Mouse (Mus musculus): Measurements from ENCODE around the gene Wee2. TPM values are rescaled to one million over a fixed set of nuclear protein-coding genes. Genes with fewer than 3 reads are reported as not detected.

Gene Wee2
- polyA plus RNA-seq, 1 experiment from 2014 or later: 0.07 TPM

- Histone ChIP-seq H3K27ac (ENCODE audit: low read length) (no peak overlapping the region), H3K27me3 (replicated peaks; ENCODE audit: control insufficient read depth, insufficient read depth, low read length) (no peaks in the 10 kb centered on the region), H3K36me3 (ENCODE audit: control insufficient read depth, insufficient read depth, low read length) (no peaks in the 10 kb centered on the region), H3K4me3 (ENCODE audit: low read length) (no peak overlapping the region), H3K9me3 (ENCODE audit: control insufficient read depth, low read length) (no peaks in the 10 kb centered on the region), H3K4me2 (ENCODE audit: low read depth, low read length) (no peak overlapping the region), H3K9ac (ENCODE audit: low read depth, low read length) (no peak overlapping the region), H3K4me1 (ENCODE audit: control insufficient read depth, insufficient read depth, low read length) (no peaks in the 10 kb centered on the region)
- no peak for ATAC-seq
- 95% methylated on average over 4 of the region's 4 CpGs for WGBS
Measured at GRCm38 (mm10) chr6:40418386-40418785, 20.5 kb upstream of the Wee2 start.

DNA sequence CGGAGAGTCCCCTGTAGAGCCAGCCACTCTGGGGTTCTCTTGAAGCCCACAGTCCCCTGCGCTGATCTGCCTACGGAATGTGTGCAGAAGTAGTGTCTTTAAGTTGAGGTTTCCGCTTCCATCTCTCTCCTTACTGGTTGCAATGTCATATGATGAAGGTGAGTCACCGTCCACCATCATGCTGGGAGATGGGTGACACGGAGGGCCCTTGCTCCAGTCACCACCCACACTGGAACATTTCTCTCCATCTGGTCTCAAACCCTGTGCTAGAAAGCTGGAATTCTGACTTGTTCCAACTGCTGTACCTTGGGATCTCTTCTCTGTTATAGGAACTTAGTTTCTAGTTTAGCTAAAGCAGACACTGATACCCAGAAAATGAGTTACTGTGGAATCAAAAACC, 17.8 kb upstream of the Wee2 start:
- Histone ChIP-seq H3K4me2 (ENCODE audit: low read depth, low read length) (no peak overlapping the region), H3K4me1 (ENCODE audit: control insufficient read depth, insufficient read depth, low read length) (no peaks in the 10 kb centered on the region), H3K36me3 (ENCODE audit: control insufficient read depth, insufficient read depth, low read length) (no peaks in the 10 kb centered on the region), H3K9me3 (ENCODE audit: control insufficient read depth, low read length) (no peaks in the 10 kb centered on the region), H3K27ac (ENCODE audit: low read length) (no peak overlapping the region), H3K27me3 (replicated peaks; ENCODE audit: control insufficient read depth, insufficient read depth, low read length) (no peaks in the 10 kb centered on the region), H3K4me3 (ENCODE audit: low read length) (no peak overlapping the region), H3K9ac (ENCODE audit: low read depth, low read length) (no peak overlapping the region)
- no peak for ATAC-seq
- 94% methylated on average over 6 of the region's 6 CpGs for WGBS

DNA sequence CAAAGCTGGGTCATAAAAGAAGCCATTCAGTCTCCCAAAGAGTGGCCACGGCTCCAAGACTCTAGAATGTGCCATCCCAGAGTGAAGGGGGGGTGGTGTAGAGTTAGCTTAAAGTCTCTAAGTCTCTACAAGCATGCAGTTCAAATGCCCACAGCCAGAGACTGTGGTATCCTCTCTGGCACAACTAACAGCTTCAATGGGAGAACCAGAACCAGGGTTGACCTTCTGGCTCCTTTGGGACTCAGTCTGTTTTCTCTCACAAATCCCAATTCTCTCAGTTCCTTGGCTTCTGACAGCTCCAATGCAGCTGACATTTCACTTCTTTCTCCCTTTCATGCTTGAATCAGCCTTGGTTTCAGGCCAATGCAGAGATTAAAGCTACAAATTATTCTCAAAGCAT, 15.9 kb upstream of the Wee2 start:
- H3K4me2 ChIP-seq (ENCODE audit: low read depth, low read length): no peak overlapping the region
- H3K4me3 ChIP-seq (ENCODE audit: low read length): no peak overlapping the region
- H3K4me1 ChIP-seq (ENCODE audit: control insufficient read depth, insufficient read depth, low read length): no peaks in the 10 kb centered on the region
- WGBS: 86% methylated on average over 1 of the region's 1 CpGs
- ATAC-seq: no peak
- no peak overlapping the region for H3K27ac ChIP-seq (ENCODE audit: low read length)
- no peaks in the 10 kb centered on the region for H3K27me3 ChIP-seq (replicated peaks; ENCODE audit: control insufficient read depth, insufficient read depth, low read length)
- H3K36me3 ChIP-seq (ENCODE audit: control insufficient read depth, insufficient read depth, low read length): no peaks in the 10 kb centered on the region
- H3K9me3 ChIP-seq (ENCODE audit: control insufficient read depth, low read length): no peaks in the 10 kb centered on the region
- no peak overlapping the region for H3K9ac ChIP-seq (ENCODE audit: low read depth, low read length)

DNA sequence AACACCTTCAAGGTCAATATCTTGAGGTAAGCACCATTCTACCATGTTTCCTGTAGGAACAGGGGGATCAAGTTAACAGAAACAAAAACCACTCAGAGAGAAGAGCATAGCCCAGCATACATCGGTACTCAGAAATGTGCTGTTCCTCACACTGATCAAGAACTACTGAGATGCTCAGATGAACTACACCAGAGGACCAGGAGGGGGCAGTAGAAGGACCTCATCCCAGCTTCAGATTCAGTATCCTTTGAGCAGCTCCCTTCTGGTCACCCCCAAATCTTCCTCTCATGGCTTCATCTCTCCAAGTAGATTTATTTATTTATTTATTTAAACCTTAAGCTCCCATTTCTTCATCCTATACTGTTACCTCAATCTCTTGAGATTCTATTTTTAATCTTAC, 15.1 kb upstream of the Wee2 start:
- WGBS: 78% methylated on average over 1 of the region's 1 CpGs
- no peaks in the 10 kb centered on the region for H3K4me1 ChIP-seq (ENCODE audit: control insufficient read depth, insufficient read depth, low read length)

GRCm38 (mm10) chr6:40427441-40427840, 11.4 kb upstream of the Wee2 start:
- Histone ChIP-seq H3K9me3 (ENCODE audit: control insufficient read depth, low read length) (no peaks in the 10 kb centered on the region), H3K9ac (ENCODE audit: low read depth, low read length) (no peak overlapping the region), H3K27me3 (replicated peaks; ENCODE audit: control insufficient read depth, insufficient read depth, low read length) (no peaks in the 10 kb centered on the region), H3K4me2 (ENCODE audit: low read depth, low read length) (no peak overlapping the region), H3K36me3 (ENCODE audit: control insufficient read depth, insufficient read depth, low read length) (no peaks in the 10 kb centered on the region), H3K4me3 (ENCODE audit: low read length) (no peak overlapping the region), H3K4me1 (ENCODE audit: control insufficient read depth, insufficient read depth, low read length) (peaks cover 12% of the 10 kb centered on the region), H3K27ac (ENCODE audit: low read length) (no peak overlapping the region)
- ATAC-seq: no peak
- 77% methylated on average over 7 of the region's 7 CpGs for WGBS

More for the DNA sequence above, 15.1 kb upstream of the Wee2 start:
- H3K4me3 ChIP-seq (ENCODE audit: low read length): no peak overlapping the region
- H3K27ac ChIP-seq (ENCODE audit: low read length): no peak overlapping the region
- H3K9ac ChIP-seq (ENCODE audit: low read depth, low read length): no peak overlapping the region
- H3K9me3 ChIP-seq (ENCODE audit: control insufficient read depth, low read length): no peaks in the 10 kb centered on the region
- H3K4me2 ChIP-seq (ENCODE audit: low read depth, low read length): no peak overlapping the region
- no peaks in the 10 kb centered on the region for H3K36me3 ChIP-seq (ENCODE audit: control insufficient read depth, insufficient read depth, low read length)
- no peak for ATAC-seq
- no peaks in the 10 kb centered on the region for H3K27me3 ChIP-seq (replicated peaks; ENCODE audit: control insufficient read depth, insufficient read depth, low read length)

GRCm38 (mm10) chr6:40428696-40429095, 10.2 kb upstream of the Wee2 start:
- Histone ChIP-seq H3K36me3 (ENCODE audit: control insufficient read depth, insufficient read depth, low read length) (no peaks in the 10 kb centered on the region), H3K27ac (ENCODE audit: low read length) (no peak overlapping the region), H3K9me3 (ENCODE audit: control insufficient read depth, low read length) (no peaks in the 10 kb centered on the region), H3K4me3 (ENCODE audit: low read length) (no peak overlapping the region), H3K9ac (ENCODE audit: low read depth, low read length) (no peak overlapping the region), H3K4me2 (ENCODE audit: low read depth, low read length) (no peak overlapping the region), H3K27me3 (replicated peaks; ENCODE audit: control insufficient read depth, insufficient read depth, low read length) (no peaks in the 10 kb centered on the region), H3K4me1 (ENCODE audit: control insufficient read depth, insufficient read depth, low read length) (peaks cover 12% of the 10 kb centered on the region)
- no peak for ATAC-seq
- WGBS: 65% methylated on average over 3 of the region's 3 CpGs

- peak; percentile 14; the same call in 1 of the 2 replicates for ATAC-seq
Measured at GRCm38 (mm10) chr6:40429521-40429931, 9.4 kb upstream of the Wee2 start.

GRCm38 (mm10) chr6:40430251-40430650, 8.6 kb upstream of the Wee2 start:
- Histone ChIP-seq H3K9me3 (ENCODE audit: control insufficient read depth, low read length) (no peaks in the 10 kb centered on the region), H3K27ac (ENCODE audit: low read length) (no peak overlapping the region), H3K27me3 (replicated peaks; ENCODE audit: control insufficient read depth, insufficient read depth, low read length) (no peaks in the 10 kb centered on the region), H3K9ac (ENCODE audit: low read depth, low read length) (no peak overlapping the region), H3K4me2 (ENCODE audit: low read depth, low read length) (no peak overlapping the region), H3K36me3 (ENCODE audit: control insufficient read depth, insufficient read depth, low read length) (no peaks in the 10 kb centered on the region), H3K4me3 (ENCODE audit: low read length) (no peak overlapping the region), H3K4me1 (ENCODE audit: control insufficient read depth, insufficient read depth, low read length) (peaks cover 17% of the 10 kb centered on the region)
- no peak for ATAC-seq
- 84% methylated on average over 3 of the region's 3 CpGs for WGBS

More at GRCm38 (mm10) chr6:40429521-40429931, 9.4 kb upstream of the Wee2 start:
- H3K4me3 ChIP-seq (ENCODE audit: low read length): no peak overlapping the region
- H3K9me3 ChIP-seq (ENCODE audit: control insufficient read depth, low read length): no peaks in the 10 kb centered on the region
- no peaks in the 10 kb centered on the region for H3K27me3 ChIP-seq (replicated peaks; ENCODE audit: control insufficient read depth, insufficient read depth, low read length)
- no peaks in the 10 kb centered on the region for H3K36me3 ChIP-seq (ENCODE audit: control insufficient read depth, insufficient read depth, low read length)
- H3K4me2 ChIP-seq (ENCODE audit: low read depth, low read length): no peak overlapping the region
- H3K9ac ChIP-seq (ENCODE audit: low read depth, low read length): no peak overlapping the region
- peaks cover 12% of the 10 kb centered on the region for H3K4me1 ChIP-seq (ENCODE audit: control insufficient read depth, insufficient read depth, low read length)
- 60% methylated on average over 4 of the region's 4 CpGs for WGBS
- H3K27ac ChIP-seq (ENCODE audit: low read length): no peak overlapping the region

DNA sequence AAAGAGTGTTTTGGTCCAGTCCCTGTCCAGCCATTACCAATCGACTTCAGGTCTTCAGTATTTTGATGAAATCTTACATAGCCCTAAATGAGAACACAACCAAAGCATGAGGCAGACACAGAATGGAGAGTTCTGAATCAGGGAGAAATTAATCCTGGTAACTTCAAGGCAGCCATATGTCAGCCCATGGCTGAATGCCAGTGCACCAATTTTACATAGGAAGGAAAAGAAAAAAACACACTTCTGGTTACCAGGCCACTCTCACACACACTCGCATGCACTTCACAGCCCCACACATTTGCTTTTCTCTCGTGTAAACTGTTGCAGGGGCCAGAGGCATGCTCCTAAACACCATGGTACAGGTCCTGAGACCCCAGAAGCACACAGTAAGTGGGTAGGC, 8.0 kb upstream of the Wee2 start:
- no peaks in the 10 kb centered on the region for H3K27me3 ChIP-seq (replicated peaks; ENCODE audit: control insufficient read depth, insufficient read depth, low read length)
- H3K4me2 ChIP-seq (ENCODE audit: low read depth, low read length): peak overlapping the region; percentile 24; the same call in 1 of the 2 replicates
- H3K9ac ChIP-seq (ENCODE audit: low read depth, low read length): no peak overlapping the region; the same call in 1 of the 2 replicates
- H3K4me1 ChIP-seq (ENCODE audit: control insufficient read depth, insufficient read depth, low read length): peaks cover 17% of the 10 kb centered on the region
- no peaks in the 10 kb centered on the region for H3K9me3 ChIP-seq (ENCODE audit: control insufficient read depth, low read length)
- H3K36me3 ChIP-seq (ENCODE audit: control insufficient read depth, insufficient read depth, low read length): no peaks in the 10 kb centered on the region
- 66% methylated on average over 3 of the region's 3 CpGs for WGBS
- peak overlapping the region; percentile 66; the same call in 1 of the 2 replicates for H3K27ac ChIP-seq (ENCODE audit: low read length)
- H3K4me3 ChIP-seq (ENCODE audit: low read length): no peak overlapping the region
- no peak for ATAC-seq

- H3K36me3 ChIP-seq (ENCODE audit: control insufficient read depth, insufficient read depth, low read length): no peaks in the 10 kb centered on the region
- no peaks in the 10 kb centered on the region for H3K9me3 ChIP-seq (ENCODE audit: control insufficient read depth, low read length)
- no peaks in the 10 kb centered on the region for H3K27me3 ChIP-seq (replicated peaks; ENCODE audit: control insufficient read depth, insufficient read depth, low read length)
- ATAC-seq: peak; percentile 86
- no peak overlapping the region for H3K4me3 ChIP-seq (ENCODE audit: low read length)
- peak overlapping the region; percentile 66; the same call in 1 of the 2 replicates for H3K27ac ChIP-seq (ENCODE audit: low read length)
- H3K9ac ChIP-seq (ENCODE audit: low read depth, low read length): no peak overlapping the region; the same call in 1 of the 2 replicates
- 44% methylated on average over 4 of the region's 4 CpGs for WGBS
- H3K4me2 ChIP-seq (ENCODE audit: low read depth, low read length): peak overlapping the region; percentile 24; the same call in 1 of the 2 replicates
- H3K4me1 ChIP-seq (ENCODE audit: control insufficient read depth, insufficient read depth, low read length): peaks cover 17% of the 10 kb centered on the region
Measured at GRCm38 (mm10) chr6:40431356-40431755, 7.5 kb upstream of the Wee2 start.
